Mouse (Mus musculus): Measurements from ENCODE around the gene Loxl3. TPM values are rescaled to one million over a fixed set of nuclear protein-coding genes. Genes with fewer than 3 reads are reported as not detected.

Loxl3 gene
- polyA plus RNA-seq, 1 experiment = 3.1 TPM

DNA sequence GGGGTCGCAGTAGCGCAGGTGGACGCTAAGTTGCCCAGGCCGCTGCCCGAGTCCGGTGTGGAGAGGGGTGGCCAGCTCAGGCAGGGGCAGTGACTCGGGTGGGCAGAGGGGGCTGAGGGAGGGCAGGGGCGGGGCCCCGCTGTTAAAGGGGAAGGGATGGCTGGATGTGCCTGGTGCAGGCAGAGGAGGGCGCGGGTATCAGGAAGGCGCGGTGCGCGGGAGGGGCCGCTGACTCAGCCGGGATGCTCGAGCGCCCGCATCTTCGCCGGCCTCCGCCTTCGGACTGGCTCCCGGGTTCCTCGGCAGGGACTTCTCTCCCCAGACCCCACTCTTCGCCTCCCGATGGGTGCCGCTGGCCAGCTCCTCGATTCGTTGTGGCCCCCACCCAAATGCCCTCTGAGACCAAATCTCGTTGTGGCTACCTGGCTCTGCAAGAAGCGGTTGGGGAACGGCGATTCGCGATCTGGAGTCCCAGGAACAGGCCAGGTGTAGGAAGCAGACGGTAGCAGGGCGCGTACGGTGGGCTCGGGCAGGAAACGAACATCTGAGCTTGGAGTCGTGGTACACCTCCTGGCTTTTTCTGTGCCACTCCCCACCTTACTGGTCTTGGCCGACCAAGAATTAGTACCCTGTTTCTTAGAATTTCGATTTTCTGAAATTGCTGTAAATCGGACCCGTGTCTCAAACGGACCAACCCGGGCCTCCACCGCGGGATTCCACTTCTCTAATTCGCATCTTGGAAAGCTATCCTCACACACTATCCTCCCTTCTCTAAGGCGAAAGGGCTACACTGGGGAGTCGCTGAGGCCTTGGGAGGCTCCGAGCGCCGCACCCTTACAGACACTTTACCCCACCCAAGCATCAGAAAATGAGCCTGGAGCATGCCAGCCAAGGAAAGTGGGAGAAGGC lies 36.6 kb downstream of the Loxl3 start:
- Histone ChIP-seq H3K27me3 (replicated peaks; ENCODE audit: control insufficient read depth, insufficient read depth, low read length) (peaks cover 23% of the 10 kb centered on the region), H3K4me1 (ENCODE audit: control insufficient read depth, insufficient read depth, low read length) (no peaks in the 10 kb centered on the region), H3K4me3 (ENCODE audit: insufficient read depth, low read depth, low read length) (no peak overlapping the region), H3K27ac (ENCODE audit: insufficient read depth, low read depth, low read length) (no peak overlapping the region), H3K36me3 (ENCODE audit: control insufficient read depth, insufficient read depth, low read length) (no peaks in the 10 kb centered on the region)
- peak; percentile 27 for DNase-seq
- no peak for TF ChIP-seq CTCF (conservative IDR thresholded peaks at IDR 0.05; ENCODE audit: insufficient read depth, insufficient read length, low read depth, low read length)
- TF ChIP-seq POLR2A (IDR thresholded peaks at IDR 0.05; ENCODE audit: low read depth, low read length) = no peak
- 3% methylated on average over 58 of the region's 58 CpGs for WGBS

DNA sequence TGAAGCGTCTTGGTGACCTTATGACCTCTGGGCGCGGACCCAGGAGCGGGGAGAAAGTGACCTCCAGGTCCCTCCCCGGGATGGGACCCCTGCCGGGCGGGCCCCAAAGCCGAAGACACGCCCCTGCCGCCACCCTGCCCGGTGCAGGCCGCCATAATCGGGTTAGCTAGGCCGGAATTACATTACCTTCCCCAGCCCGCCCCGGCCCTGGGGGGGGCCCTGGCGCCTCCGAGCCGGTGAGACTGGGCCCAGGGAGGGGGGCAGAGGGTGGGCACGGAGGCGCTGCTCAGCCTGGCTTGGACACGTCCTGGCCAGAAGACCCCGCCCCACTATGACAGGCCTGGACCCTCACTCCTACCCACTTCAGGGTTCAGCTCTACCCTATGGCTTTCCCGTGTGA lies 37.2 kb downstream of the Loxl3 start:
- WGBS = 6% methylated on average over 24 of the region's 24 CpGs
- H3K27me3 ChIP-seq (replicated peaks; ENCODE audit: control insufficient read depth, insufficient read depth, low read length) = peaks cover 23% of the 10 kb centered on the region
- H3K27ac ChIP-seq (ENCODE audit: insufficient read depth, low read depth, low read length) = no peak overlapping the region
- TF ChIP-seq POLR2A (IDR thresholded peaks at IDR 0.05; ENCODE audit: low read depth, low read length) (no peak), CTCF (conservative IDR thresholded peaks at IDR 0.05; ENCODE audit: insufficient read depth, insufficient read length, low read depth, low read length) (no peak)
- no peaks in the 10 kb centered on the region for H3K4me1 ChIP-seq (ENCODE audit: control insufficient read depth, insufficient read depth, low read length)
- no peak overlapping the region for H3K4me3 ChIP-seq (ENCODE audit: insufficient read depth, low read depth, low read length)
- no peak for DNase-seq
- H3K36me3 ChIP-seq (ENCODE audit: control insufficient read depth, insufficient read depth, low read length) = no peaks in the 10 kb centered on the region

DNA sequence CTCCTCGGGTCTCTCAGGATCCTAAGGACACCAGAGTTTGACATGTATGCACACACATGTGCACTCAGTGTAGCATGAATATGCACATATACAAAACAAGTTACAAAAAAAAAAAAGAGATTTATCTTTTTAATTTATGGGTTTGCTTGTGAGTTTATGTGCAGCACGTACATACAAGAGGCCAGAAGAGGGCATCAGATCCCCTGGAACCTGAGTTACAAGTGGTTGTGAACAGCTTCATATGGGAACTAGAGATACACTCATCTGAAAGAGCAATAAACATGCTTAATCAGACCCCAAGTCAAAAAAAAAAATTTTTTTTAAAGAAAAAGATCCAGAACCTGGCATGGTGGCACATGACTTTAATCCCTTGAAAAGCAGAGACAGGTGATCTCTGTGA lies 41.0 kb downstream of the Loxl3 start:
- Histone ChIP-seq H3K4me1 (ENCODE audit: control insufficient read depth, insufficient read depth, low read length) (no peaks in the 10 kb centered on the region), H3K27me3 (replicated peaks; ENCODE audit: control insufficient read depth, insufficient read depth, low read length) (peaks cover 12% of the 10 kb centered on the region), H3K27ac (ENCODE audit: insufficient read depth, low read depth, low read length) (no peak overlapping the region), H3K36me3 (ENCODE audit: control insufficient read depth, insufficient read depth, low read length) (no peaks in the 10 kb centered on the region), H3K4me3 (ENCODE audit: insufficient read depth, low read depth, low read length) (no peak overlapping the region)
- WGBS = 22% methylated on average over 2 of the region's 2 CpGs
- peak; percentile 42 for DNase-seq
- TF ChIP-seq POLR2A (IDR thresholded peaks at IDR 0.05; ENCODE audit: low read depth, low read length) (no peak), CTCF (conservative IDR thresholded peaks at IDR 0.05; ENCODE audit: insufficient read depth, insufficient read length, low read depth, low read length) (no peak)

DNA sequence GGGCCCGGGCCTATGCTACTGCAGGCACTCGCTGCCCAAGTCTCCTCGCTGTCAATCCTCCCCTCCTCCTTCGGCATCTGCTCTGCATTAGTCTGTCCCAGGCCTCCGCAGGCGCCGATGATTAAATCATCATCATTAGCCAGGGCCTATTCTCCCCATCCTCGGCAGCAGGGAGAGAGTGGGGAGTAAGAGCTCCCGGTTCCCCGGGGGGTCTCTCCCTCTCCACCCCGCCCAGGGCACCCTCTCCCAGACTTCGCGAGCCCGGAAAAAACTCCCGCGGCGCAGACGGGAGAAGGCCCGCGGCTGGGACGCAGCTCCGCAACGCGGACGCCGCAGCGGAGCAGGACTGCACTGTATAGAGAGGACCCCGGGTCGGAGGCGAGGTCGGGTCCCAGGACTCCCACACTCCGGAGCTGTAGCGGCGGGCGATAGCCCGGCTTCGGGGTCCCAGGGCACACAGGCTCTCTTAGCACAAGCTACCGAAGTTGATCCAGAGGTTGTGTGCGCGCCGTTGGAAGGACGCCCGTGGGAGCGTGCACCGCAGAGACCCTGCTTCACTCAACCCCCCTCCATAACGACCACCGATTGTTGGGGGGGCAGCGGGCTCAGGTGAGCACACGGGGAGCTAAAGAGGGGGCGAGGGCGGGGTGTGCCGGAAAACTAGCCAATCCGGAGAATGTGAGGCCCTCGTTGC lies 43.8 kb downstream of the Loxl3 start, which contains the start of gene Pcgf1:
Gene Pcgf1, plus strand, starts transcription at position 240 of the 694 bp plus-strand sequence.
- Histone ChIP-seq H3K27me3 (replicated peaks; ENCODE audit: control insufficient read depth, insufficient read depth, low read length) (no peaks in the 10 kb centered on the region), H3K36me3 (ENCODE audit: control insufficient read depth, insufficient read depth, low read length) (no peaks in the 10 kb centered on the region), H3K4me3 (ENCODE audit: insufficient read depth, low read depth, low read length) (peak within 1 kb of the TSS; percentile 56), H3K27ac (ENCODE audit: insufficient read depth, low read depth, low read length) (peak within 1 kb of the TSS; percentile 92), H3K4me1 (ENCODE audit: control insufficient read depth, insufficient read depth, low read length) (no peaks in the 10 kb centered on the region)
- TF ChIP-seq CTCF (conservative IDR thresholded peaks at IDR 0.05; ENCODE audit: insufficient read depth, insufficient read length, low read depth, low read length) = no peak
- TF ChIP-seq POLR2A (IDR thresholded peaks at IDR 0.05; ENCODE audit: low read depth, low read length) = no peak
- DNase-seq = peak; percentile 50
- under 1% methylated on average over 54 of the region's 54 CpGs for WGBS

DNA sequence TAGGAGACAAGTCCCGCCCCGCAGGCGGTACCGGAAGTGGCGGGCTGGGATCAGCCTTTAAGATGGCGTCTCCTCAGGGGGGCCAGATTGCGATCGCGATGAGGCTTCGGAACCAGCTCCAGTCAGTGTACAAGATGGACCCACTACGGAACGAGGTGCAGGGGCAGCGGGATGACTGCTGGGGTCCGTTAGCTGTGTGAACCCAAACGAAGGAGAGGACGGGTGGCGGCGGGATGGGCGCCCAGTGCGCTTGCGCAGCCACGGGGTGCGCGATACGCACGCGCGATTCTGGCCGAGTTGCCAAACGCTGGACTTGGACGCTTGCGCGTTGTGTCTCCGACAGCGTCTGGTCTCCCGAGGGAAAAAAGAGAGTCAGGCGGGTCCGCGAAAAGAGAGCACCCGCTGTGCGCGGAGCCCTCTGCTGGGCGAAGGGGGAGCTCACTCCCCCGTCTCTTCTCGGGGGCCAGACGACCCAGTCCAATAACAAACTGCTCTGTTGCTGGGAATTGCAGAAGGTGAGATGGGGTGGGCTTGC lies 44.4 kb downstream of the Loxl3 start:
- peak; percentile 48; the same call in 1 of the 2 replicates for TF ChIP-seq CTCF (conservative IDR thresholded peaks at IDR 0.05; ENCODE audit: insufficient read depth, insufficient read length, low read depth, low read length)
- peak; percentile 32 for TF ChIP-seq POLR2A (IDR thresholded peaks at IDR 0.05; ENCODE audit: low read depth, low read length)
- WGBS = under 1% methylated on average over 46 of the region's 46 CpGs
- H3K4me1 ChIP-seq (ENCODE audit: control insufficient read depth, insufficient read depth, low read length) = no peaks in the 10 kb centered on the region
- peak overlapping the region; percentile 56 for H3K4me3 ChIP-seq (ENCODE audit: insufficient read depth, low read depth, low read length)
- no peaks in the 10 kb centered on the region for H3K27me3 ChIP-seq (replicated peaks; ENCODE audit: control insufficient read depth, insufficient read depth, low read length)
- DNase-seq = peak; percentile 99
- H3K36me3 ChIP-seq (ENCODE audit: control insufficient read depth, insufficient read depth, low read length) = no peaks in the 10 kb centered on the region
- H3K27ac ChIP-seq (ENCODE audit: insufficient read depth, low read depth, low read length) = peak overlapping the region; percentile 92

DNA sequence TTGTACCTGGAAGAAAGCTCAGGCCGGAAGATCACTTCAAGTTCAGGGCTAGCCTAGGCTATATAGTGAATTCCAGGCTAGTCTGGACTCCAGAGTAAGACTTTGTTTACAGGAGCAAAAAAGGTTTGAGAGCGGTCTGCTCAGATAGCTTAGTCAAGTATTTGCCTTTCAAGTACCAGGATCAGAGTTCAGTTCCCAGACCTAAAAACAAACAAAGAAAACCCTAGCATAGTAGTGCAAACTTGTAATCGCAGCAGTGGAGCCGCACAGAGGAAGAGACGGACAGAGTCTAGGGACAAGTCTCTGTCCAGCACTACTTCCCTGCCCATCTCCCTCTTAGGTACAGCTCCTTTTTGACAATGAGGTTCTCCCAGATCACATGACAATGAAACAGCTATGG lies 46.2 kb downstream of the Loxl3 start:
- Histone ChIP-seq H3K4me1 (ENCODE audit: control insufficient read depth, insufficient read depth, low read length) (no peaks in the 10 kb centered on the region), H3K27me3 (replicated peaks; ENCODE audit: control insufficient read depth, insufficient read depth, low read length) (no peaks in the 10 kb centered on the region), H3K4me3 (ENCODE audit: insufficient read depth, low read depth, low read length) (no peak overlapping the region), H3K27ac (ENCODE audit: insufficient read depth, low read depth, low read length) (no peak overlapping the region), H3K36me3 (ENCODE audit: control insufficient read depth, insufficient read depth, low read length) (no peaks in the 10 kb centered on the region)
- WGBS = 97% methylated on average over 5 of the region's 5 CpGs
- TF ChIP-seq CTCF (conservative IDR thresholded peaks at IDR 0.05; ENCODE audit: insufficient read depth, insufficient read length, low read depth, low read length) = no peak
- TF ChIP-seq POLR2A (IDR thresholded peaks at IDR 0.05; ENCODE audit: low read depth, low read length) = no peak
- no peak for DNase-seq

All from kidney, adult 2 months (tissue).